Mouse (Mus musculus) kidney, postnatal 36 days (tissue): ENCODE results near the gene Rnf144b.
A peak's percentile ranks its signal among the peaks of the same experiment; 100 is the strongest.

Experiments used
- DNase-seq, 2 experiments: peaks; one replicate each; pipeline ENCODE4 v3.0.0; 2021 to 2022; ENCODE audit warnings: mixed read lengths in 2 of 2

Rnf144b gene

GRCm38 (mm10) chr13:47268227-47268626 is 145.8 kb downstream of the Rnf144b start:
- DNase-seq, result no peak

- no peak for DNase-seq
These were observed 150.5 kb downstream of the Rnf144b start for GRCm38 (mm10) chr13:47272928-47273327.

GRCm38 (mm10) chr13:47273487-47273886 is 151.0 kb downstream of the Rnf144b start:
- no peak for DNase-seq

GRCm38 (mm10) chr13:47274139-47274538 is 151.7 kb downstream of the Rnf144b start:
- DNase-seq, result no peak

DNA sequence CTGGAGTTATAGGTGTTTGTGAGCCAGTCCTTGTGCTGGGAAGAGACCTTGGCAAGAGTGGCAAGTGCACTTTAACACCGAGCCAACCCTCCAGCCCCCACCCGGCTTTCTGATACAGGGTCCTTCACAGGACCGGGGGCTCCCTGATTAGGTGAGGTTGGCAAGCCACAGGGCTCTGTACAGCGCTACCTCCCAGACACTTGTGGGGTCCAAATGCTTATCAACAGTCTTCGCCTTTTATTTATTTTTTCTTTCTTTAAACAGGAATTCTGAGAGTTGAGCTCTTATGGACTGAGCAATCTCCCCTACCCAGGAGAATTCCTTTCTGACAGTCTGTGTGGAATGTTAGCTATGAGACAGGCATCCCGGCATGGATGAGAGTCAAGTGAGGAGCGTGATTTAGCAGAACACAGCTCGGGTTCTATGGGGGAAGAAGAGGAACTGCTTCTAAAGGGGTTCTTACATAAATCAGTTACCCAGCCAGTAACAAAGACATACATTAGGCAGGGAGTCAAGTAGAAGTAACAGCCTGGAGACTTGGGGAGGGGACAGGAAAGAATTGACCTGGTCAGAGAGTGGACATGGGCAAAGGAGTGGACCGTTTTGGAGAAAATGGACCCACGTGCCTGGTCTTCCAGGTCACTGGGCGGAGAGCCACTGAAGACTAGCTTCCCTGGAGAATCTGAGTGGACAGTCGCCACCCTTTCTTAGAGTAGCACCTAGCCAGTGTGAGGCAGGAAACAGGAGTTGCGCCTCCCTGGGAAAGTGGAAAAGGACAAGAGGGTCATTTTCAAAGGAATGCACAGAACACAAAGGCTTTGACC is 154.8 kb downstream of the Rnf144b start:
- peak; percentile 11 to 16 for DNase-seq

GRCm38 (mm10) chr13:47277824-47278290 is 155.4 kb downstream of the Rnf144b start:
- DNase-seq, result no peak

- no peak for DNase-seq
These were observed 159.8 kb downstream of the Rnf144b start for GRCm38 (mm10) chr13:47282221-47282620.

DNA sequence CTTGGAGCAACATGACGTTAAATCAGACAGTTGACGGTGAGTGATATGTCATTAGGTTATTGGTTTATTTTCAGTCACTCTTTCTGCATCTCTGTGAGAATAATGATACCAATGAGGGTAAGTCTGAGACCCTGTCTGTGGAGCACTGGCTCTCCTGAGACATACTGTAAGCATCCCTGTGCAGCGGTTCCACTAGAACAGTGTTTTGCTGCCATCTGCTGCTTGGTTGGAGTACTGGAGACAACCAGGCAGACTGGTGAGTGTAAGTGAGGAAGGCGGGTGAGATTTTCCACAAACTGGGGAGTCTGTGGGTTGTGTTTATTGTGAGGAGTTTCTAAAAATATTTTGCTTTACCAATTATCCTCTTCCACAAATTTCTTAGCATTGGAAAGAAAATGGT is 166.0 kb downstream of the Rnf144b start:
- peak; percentile 58 to 86 for DNase-seq

- no peak for DNase-seq
These were observed 174.0 kb downstream of the Rnf144b start for GRCm38 (mm10) chr13:47296465-47296864.
